Mouse (Mus musculus) kidney, adult 9 months (tissue): ENCODE data around the gene Glrx3.
"Not testable (repeated sequence)": the region's sequence is repeated elsewhere in the genome, so short reads cannot be mapped to it uniquely, and the experiment has no call there.

Experiments
- DNase-seq: peaks from one replicate; pipeline ENCODE4 v3.0.0; 2022

The Glrx3 gene

GRCm38 (mm10) chr7:137437440-137438178, at the start of gene Glrx3:
Glrx3 (plus strand) TSS chr7:137437614.
- peak; percentile 97 for DNase-seq

- DNase-seq = no peak
These were observed 49.6 kb upstream of the Glrx3 start for GRCm38 (mm10) chr7:137387863-137388262.

- DNase-seq = no peak
These were observed 42.0 kb upstream of the Glrx3 start for GRCm38 (mm10) chr7:137395421-137395820.

- DNase-seq = no peak
These were observed 40.0 kb upstream of the Glrx3 start for GRCm38 (mm10) chr7:137397361-137397910.

GRCm38 (mm10) chr7:137398973-137399372, 38.4 kb upstream of the Glrx3 start:
- DNase-seq = no peak

- DNase-seq = no peak
These were observed 33.3 kb upstream of the Glrx3 start for GRCm38 (mm10) chr7:137404146-137404545.

- no peak for DNase-seq
These were observed 29.9 kb upstream of the Glrx3 start for GRCm38 (mm10) chr7:137407428-137408058.

- DNase-seq = peak; percentile 98
These were observed 26.8 kb upstream of the Glrx3 start, which contains the start of gene 9430038I01Rik for GRCm38 (mm10) chr7:137410337-137411197. 9430038I01Rik (minus strand) TSS chr7:137410762.

GRCm38 (mm10) chr7:137414710-137415109, 22.7 kb upstream of the Glrx3 start:
- DNase-seq = no peak

GRCm38 (mm10) chr7:137420550-137420949, 16.9 kb upstream of the Glrx3 start:
- DNase-seq = no peak

GRCm38 (mm10) chr7:137421236-137421635, 16.2 kb upstream of the Glrx3 start:
- DNase-seq = no peak

- DNase-seq = no peak
These were observed 10.7 kb upstream of the Glrx3 start for GRCm38 (mm10) chr7:137426693-137427092.

GRCm38 (mm10) chr7:137431769-137432603, 5.4 kb upstream of the Glrx3 start:
- peak; percentile 33 for DNase-seq

GRCm38 (mm10) chr7:137436901-137437300, 513 bp upstream of the Glrx3 start:
- peak; percentile 12 for DNase-seq

- peak; percentile 17 for DNase-seq
These were observed 751 bp downstream of the Glrx3 start for GRCm38 (mm10) chr7:137438179-137438550.

GRCm38 (mm10) chr7:137438962-137439361, 1.5 kb downstream of the Glrx3 start:
- not testable (repeated sequence) for DNase-seq

- no peak for DNase-seq
These were observed 5.5 kb downstream of the Glrx3 start for GRCm38 (mm10) chr7:137442951-137443350.

- no peak for DNase-seq
These were observed 7.9 kb downstream of the Glrx3 start for GRCm38 (mm10) chr7:137445321-137445720.

GRCm38 (mm10) chr7:137461396-137461795, 24.0 kb downstream of the Glrx3 start:
- no peak for DNase-seq

- peak; percentile 65 for DNase-seq
These were observed 30.8 kb downstream of the Glrx3 start for GRCm38 (mm10) chr7:137468174-137468573.

GRCm38 (mm10) chr7:137471431-137472120, 34.2 kb downstream of the Glrx3 start:
- peak; percentile 6 for DNase-seq
